Mouse (Mus musculus): ENCODE measurements around the gene Th. TPM values are rescaled to one million over a fixed set of nuclear protein-coding genes. Genes with fewer than 3 reads are reported as not detected.

The Th gene
- not detected for polyA plus RNA-seq (2017; shearing (Covaris generic))

GRCm38 (mm10) chr7:142931028-142931427 lies at the start of gene Th:
Th (minus strand) TSS chr7:142931128.
- no peak for ATAC-seq

GRCm38 (mm10) chr7:142968809-142969511 lies 38.0 kb upstream of the Th start, which contains the start of gene Ascl2:
Ascl2 (minus strand) TSS chr7:142969264.
- no peak for ATAC-seq

- no peak for ATAC-seq
Observed at GRCm38 (mm10) chr7:142967884-142968808, 37.2 kb upstream of the Th start.

- no peak for ATAC-seq
Observed at GRCm38 (mm10) chr7:142967414-142967883, 36.5 kb upstream of the Th start.

GRCm38 (mm10) chr7:142959752-142960151 lies 28.8 kb upstream of the Th start:
- ATAC-seq, result no peak

GRCm38 (mm10) chr7:142958817-142959216 lies 27.9 kb upstream of the Th start:
- no peak for ATAC-seq

GRCm38 (mm10) chr7:142956018-142956417 lies 25.1 kb upstream of the Th start:
- ATAC-seq, result no peak

- ATAC-seq, result no peak
Observed at GRCm38 (mm10) chr7:142949568-142949967, 18.6 kb upstream of the Th start.

- no peak for ATAC-seq
Observed at GRCm38 (mm10) chr7:142937631-142938030, 6.7 kb upstream of the Th start.

- ATAC-seq, result no peak
Observed at GRCm38 (mm10) chr7:142935708-142936107, 4.8 kb upstream of the Th start.

- no peak for ATAC-seq
Observed at GRCm38 (mm10) chr7:142932469-142932868, 1.5 kb upstream of the Th start.

- ATAC-seq, result no peak
Observed at GRCm38 (mm10) chr7:142929516-142929915, 1.4 kb downstream of the Th start.

GRCm38 (mm10) chr7:142927293-142927692 lies 3.6 kb downstream of the Th start:
- ATAC-seq, result no peak

- ATAC-seq, result peak; percentile 81
Observed at GRCm38 (mm10) chr7:142918641-142919628, 12.0 kb downstream of the Th start.

- ATAC-seq, result no peak
Observed at GRCm38 (mm10) chr7:142917659-142918058, 13.3 kb downstream of the Th start.

- no peak for ATAC-seq
Observed at GRCm38 (mm10) chr7:142916178-142916577, 14.8 kb downstream of the Th start.

- ATAC-seq, result no peak
Observed at GRCm38 (mm10) chr7:142911682-142912081, 19.2 kb downstream of the Th start.

- no peak for ATAC-seq
Observed at GRCm38 (mm10) chr7:142910104-142910503, 20.8 kb downstream of the Th start.

- no peak for ATAC-seq
Observed at GRCm38 (mm10) chr7:142909622-142910021, 21.3 kb downstream of the Th start.

- no peak for ATAC-seq
Observed at GRCm38 (mm10) chr7:142905606-142906005, 25.3 kb downstream of the Th start.

- no peak for ATAC-seq
Observed at GRCm38 (mm10) chr7:142904331-142904730, 26.6 kb downstream of the Th start.

- ATAC-seq, result no peak
Observed at GRCm38 (mm10) chr7:142902931-142903330, 28.0 kb downstream of the Th start.

Measured in CD4-positive, CD25-positive, alpha-beta regulatory T cell, adult 4 months (primary cell).